Mouse (Mus musculus) embryonic fibroblast, embryonic 13.5 days (primary cell): ENCODE results near the gene 1700030K09Rik.

Source experiments
- CTCF ChIP-seq: IDR thresholded peaks from 2 replicates; pipeline ENCODE4 v1.5.1; 2011; ENCODE audit warnings: mild to moderate bottlenecking, control low read depth, low read length, moderate library complexity, borderline replicate concordance; ENCODE audit not compliant: insufficient read depth
- POLR2A ChIP-seq: IDR thresholded peaks from 2 replicates; pipeline ENCODE4 v1.6.1; 2011; ENCODE audit warnings: low read depth, mild to moderate bottlenecking, control low read depth, low read length, moderate library complexity

DNA sequence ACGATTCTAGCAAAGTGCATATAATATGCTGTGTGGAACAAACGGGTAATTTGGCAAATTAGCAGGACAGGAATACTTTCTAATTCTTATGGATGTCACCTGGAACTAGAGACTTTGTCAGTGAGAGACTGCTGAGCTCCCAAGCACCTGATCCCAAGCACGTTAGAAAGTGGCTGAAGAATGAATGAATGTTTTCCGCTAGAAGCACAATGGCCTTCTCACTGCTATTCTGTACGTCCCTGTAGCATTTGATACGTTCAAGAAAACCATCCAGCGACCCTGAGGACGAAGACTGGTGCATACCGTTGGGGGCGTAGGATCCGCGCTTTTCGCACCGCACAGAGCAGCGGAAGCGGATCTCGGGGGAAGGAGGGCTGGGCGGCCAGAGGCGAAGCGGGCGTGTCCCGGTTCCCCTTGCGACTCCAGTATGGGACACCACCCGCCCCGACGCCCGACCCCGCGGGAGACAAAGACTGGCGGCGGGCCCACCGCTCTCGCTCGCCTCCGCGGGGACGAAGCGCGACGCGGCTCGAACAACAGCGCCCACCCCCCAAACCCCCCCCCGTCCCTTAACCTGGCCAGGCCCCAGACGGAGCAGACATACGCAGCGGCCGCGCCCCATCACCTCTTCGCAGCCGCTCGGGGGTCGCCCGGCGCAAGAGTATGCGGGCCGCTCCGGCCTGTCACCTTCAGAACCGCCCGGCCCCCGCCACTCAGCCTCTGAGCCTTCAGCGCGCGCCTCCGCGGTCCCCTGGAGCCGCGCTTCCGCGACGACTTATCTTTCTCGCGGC is 22.9 kb upstream of the 1700030K09Rik start:
- TF ChIP-seq CTCF, result no peak
- no peak for TF ChIP-seq POLR2A
